Mouse (Mus musculus): ENCODE data around the gene Notch1. TPM values are rescaled to one million over a fixed set of nuclear protein-coding genes. Genes with fewer than 3 reads are reported as not detected.

The Notch1 gene
- polyA plus RNA-seq, 1 experiment from 2014 or later = 23.7 TPM

- H3K4me2 ChIP-seq (replicated peaks; ENCODE audit: low read depth, low read length) = peak overlapping the region; percentile 70
- H3K27me3 ChIP-seq (ENCODE audit: insufficient read depth, low read length) = no peaks in the 10 kb centered on the region
- H3K4me1 ChIP-seq (ENCODE audit: insufficient read depth, low read length) = peaks cover 74% of the 10 kb centered on the region
- H3K9me3 ChIP-seq (ENCODE audit: low read length) = no peaks in the 10 kb centered on the region
- WGBS = 2% methylated on average over 59 of the region's 59 CpGs
- peaks cover 4% of the 10 kb centered on the region; the same call in 1 of the 2 replicates for H3K36me3 ChIP-seq (ENCODE audit: insufficient read depth, low read length)
- H3K27ac ChIP-seq (ENCODE audit: low read length) = peak overlapping the region; percentile 89
- peak overlapping the region; percentile 87 for H3K4me3 ChIP-seq (ENCODE audit: low read length)
- peak; percentile 89 for ATAC-seq (ENCODE audit: low FRiP score, low TSS enrichment)
- peak overlapping the region; percentile 93 for H3K9ac ChIP-seq (replicated peaks; ENCODE audit: low read length)
These were observed 12.5 kb downstream of the Notch1 start for GRCm38 (mm10) chr2:26503661-26504575.

- H3K27me3 ChIP-seq (ENCODE audit: insufficient read depth, low read length) = no peaks in the 10 kb centered on the region
- under 1% methylated on average over 57 of the region's 57 CpGs for WGBS
- H3K27ac ChIP-seq (ENCODE audit: low read length) = peak overlapping the region; percentile 89
- no peaks in the 10 kb centered on the region for H3K9me3 ChIP-seq (ENCODE audit: low read length)
- H3K4me2 ChIP-seq (replicated peaks; ENCODE audit: low read depth, low read length) = peak overlapping the region; percentile 70
- peak overlapping the region; percentile 93 for H3K9ac ChIP-seq (replicated peaks; ENCODE audit: low read length)
- H3K4me1 ChIP-seq (ENCODE audit: insufficient read depth, low read length) = peaks cover 74% of the 10 kb centered on the region
- H3K4me3 ChIP-seq (ENCODE audit: low read length) = peak overlapping the region; percentile 87
- ATAC-seq (ENCODE audit: low FRiP score, low TSS enrichment) = no peak; the same call in 1 of the 2 replicates
- peaks cover 11% of the 10 kb centered on the region; the same call in 1 of the 2 replicates for H3K36me3 ChIP-seq (ENCODE audit: insufficient read depth, low read length)
These were observed 13.4 kb downstream of the Notch1 start for GRCm38 (mm10) chr2:26502863-26503631.

- peak overlapping the region; percentile 87 for H3K4me3 ChIP-seq (ENCODE audit: low read length)
- no peaks in the 10 kb centered on the region for H3K27me3 ChIP-seq (ENCODE audit: insufficient read depth, low read length)
- H3K36me3 ChIP-seq (ENCODE audit: insufficient read depth, low read length) = peaks cover 13% of the 10 kb centered on the region; the same call in 1 of the 2 replicates
- under 1% methylated on average over 33 of the region's 33 CpGs for WGBS
- no peaks in the 10 kb centered on the region for H3K9me3 ChIP-seq (ENCODE audit: low read length)
- H3K4me2 ChIP-seq (replicated peaks; ENCODE audit: low read depth, low read length) = peak overlapping the region; percentile 70
- peak overlapping the region; percentile 89 for H3K27ac ChIP-seq (ENCODE audit: low read length)
- H3K9ac ChIP-seq (replicated peaks; ENCODE audit: low read length) = peak overlapping the region; percentile 93
- ATAC-seq (ENCODE audit: low FRiP score, low TSS enrichment) = no peak; the same call in 1 of the 2 replicates
- H3K4me1 ChIP-seq (ENCODE audit: insufficient read depth, low read length) = peaks cover 74% of the 10 kb centered on the region
These were observed 14.1 kb downstream of the Notch1 start for GRCm38 (mm10) chr2:26502299-26502862.

- no peak for ATAC-seq (ENCODE audit: low FRiP score, low TSS enrichment)
- Histone ChIP-seq H3K9ac (replicated peaks; ENCODE audit: low read length) (peak overlapping the region; percentile 93), H3K4me2 (replicated peaks; ENCODE audit: low read depth, low read length) (peak overlapping the region; percentile 70), H3K4me3 (ENCODE audit: low read length) (peak overlapping the region; percentile 87), H3K9me3 (ENCODE audit: low read length) (no peaks in the 10 kb centered on the region), H3K36me3 (ENCODE audit: insufficient read depth, low read length) (peaks cover 13% of the 10 kb centered on the region; the same call in 1 of the 2 replicates), H3K27ac (ENCODE audit: low read length) (peak overlapping the region; percentile 89), H3K4me1 (ENCODE audit: insufficient read depth, low read length) (peaks cover 74% of the 10 kb centered on the region), H3K27me3 (ENCODE audit: insufficient read depth, low read length) (no peaks in the 10 kb centered on the region)
- 5% methylated on average over 15 of the region's 15 CpGs for WGBS
These were observed 14.8 kb downstream of the Notch1 start for GRCm38 (mm10) chr2:26501651-26502141.

GRCm38 (mm10) chr2:26500599-26501370, 15.7 kb downstream of the Notch1 start:
- Histone ChIP-seq H3K4me2 (replicated peaks; ENCODE audit: low read depth, low read length) (peak overlapping the region; percentile 70), H3K4me3 (ENCODE audit: low read length) (peak overlapping the region; percentile 87), H3K27ac (ENCODE audit: low read length) (peak overlapping the region; percentile 89), H3K27me3 (ENCODE audit: insufficient read depth, low read length) (no peaks in the 10 kb centered on the region), H3K36me3 (ENCODE audit: insufficient read depth, low read length) (peaks cover 13% of the 10 kb centered on the region; the same call in 1 of the 2 replicates), H3K4me1 (ENCODE audit: insufficient read depth, low read length) (peaks cover 78% of the 10 kb centered on the region), H3K9ac (replicated peaks; ENCODE audit: low read length) (no peak overlapping the region), H3K9me3 (ENCODE audit: low read length) (no peaks in the 10 kb centered on the region)
- WGBS = 8% methylated on average over 14 of the region's 14 CpGs
- ATAC-seq (ENCODE audit: low FRiP score, low TSS enrichment) = peak; percentile 57

GRCm38 (mm10) chr2:26500027-26500598, 16.4 kb downstream of the Notch1 start:
- H3K4me2 ChIP-seq (replicated peaks; ENCODE audit: low read depth, low read length) = peak overlapping the region; percentile 70
- peak overlapping the region; percentile 89 for H3K27ac ChIP-seq (ENCODE audit: low read length)
- H3K4me3 ChIP-seq (ENCODE audit: low read length) = peak overlapping the region; percentile 87
- ATAC-seq (ENCODE audit: low FRiP score, low TSS enrichment) = no peak
- no peaks in the 10 kb centered on the region for H3K9me3 ChIP-seq (ENCODE audit: low read length)
- H3K4me1 ChIP-seq (ENCODE audit: insufficient read depth, low read length) = peaks cover 82% of the 10 kb centered on the region
- H3K27me3 ChIP-seq (ENCODE audit: insufficient read depth, low read length) = no peaks in the 10 kb centered on the region
- peaks cover 13% of the 10 kb centered on the region; the same call in 1 of the 2 replicates for H3K36me3 ChIP-seq (ENCODE audit: insufficient read depth, low read length)
- H3K9ac ChIP-seq (replicated peaks; ENCODE audit: low read length) = peak overlapping the region; percentile 40
- WGBS = 38% methylated on average over 4 of the region's 4 CpGs

GRCm38 (mm10) chr2:26498694-26499093, 17.8 kb downstream of the Notch1 start:
- Histone ChIP-seq H3K27ac (ENCODE audit: low read length) (peak overlapping the region; percentile 45; the same call in 1 of the 2 replicates), H3K4me2 (replicated peaks; ENCODE audit: low read depth, low read length) (0 out of 2 replicates have a peak overlapping the region, but pooled peaks have one; percentile 16)

GRCm38 (mm10) chr2:26497861-26498533, 18.5 kb downstream of the Notch1 start:
- Histone ChIP-seq H3K27ac (ENCODE audit: low read length) (peak overlapping the region; percentile 45), H3K27me3 (ENCODE audit: insufficient read depth, low read length) (no peaks in the 10 kb centered on the region), H3K36me3 (ENCODE audit: insufficient read depth, low read length) (peaks cover 13% of the 10 kb centered on the region; the same call in 1 of the 2 replicates), H3K9me3 (ENCODE audit: low read length) (no peaks in the 10 kb centered on the region), H3K4me2 (replicated peaks; ENCODE audit: low read depth, low read length) (0 out of 2 replicates have a peak overlapping the region, but pooled peaks have one; percentile 16), H3K9ac (replicated peaks; ENCODE audit: low read length) (peak overlapping the region; percentile 33; the same call in 1 of the 2 replicates), H3K4me1 (ENCODE audit: insufficient read depth, low read length) (peaks cover 91% of the 10 kb centered on the region), H3K4me3 (ENCODE audit: low read length) (no peak overlapping the region)
- WGBS = 53% methylated on average over 11 of the region's 11 CpGs
- ATAC-seq (ENCODE audit: low FRiP score, low TSS enrichment) = no peak

More at GRCm38 (mm10) chr2:26498694-26499093, 17.8 kb downstream of the Notch1 start:
- H3K27me3 ChIP-seq (ENCODE audit: insufficient read depth, low read length) = no peaks in the 10 kb centered on the region
- H3K4me3 ChIP-seq (ENCODE audit: low read length) = no peak overlapping the region
- ATAC-seq (ENCODE audit: low FRiP score, low TSS enrichment) = no peak
- H3K9me3 ChIP-seq (ENCODE audit: low read length) = no peaks in the 10 kb centered on the region
- H3K9ac ChIP-seq (replicated peaks; ENCODE audit: low read length) = peak overlapping the region; percentile 33; the same call in 1 of the 2 replicates
- peaks cover 13% of the 10 kb centered on the region; the same call in 1 of the 2 replicates for H3K36me3 ChIP-seq (ENCODE audit: insufficient read depth, low read length)
- 56% methylated on average over 8 of the region's 8 CpGs for WGBS
- H3K4me1 ChIP-seq (ENCODE audit: insufficient read depth, low read length) = peaks cover 84% of the 10 kb centered on the region
